Mouse (Mus musculus) left cerebral cortex, postnatal 14 days (tissue): ENCODE results near the gene Tyk2. TPM values are rescaled to one million over a fixed set of nuclear protein-coding genes. Genes with fewer than 3 reads are reported as not detected.

Experiments
- DNase-seq, 2 experiments: peaks; one replicate each; pipeline ENCODE4 v3.0.0; 2021 to 2022; ENCODE audit warnings: low spot score in 2 of 2, mixed read lengths in 1 of 2
- intact Hi-C: fragments of 180-260 bp; cut with DNase I; formaldehyde crosslinking; loops from one replicate; pipeline ENCODE4 v1.15.1; 2025
- total RNA-seq, 2 experiments: library from RNA; stranded (reverse); gene quantifications; 2 replicates each; pipeline ENCODE4 v1.2.3; 2021

Tyk2 gene
- total RNA-seq, 2 experiments from 2014 or later = 11.7 to 12.0 TPM

DNA sequence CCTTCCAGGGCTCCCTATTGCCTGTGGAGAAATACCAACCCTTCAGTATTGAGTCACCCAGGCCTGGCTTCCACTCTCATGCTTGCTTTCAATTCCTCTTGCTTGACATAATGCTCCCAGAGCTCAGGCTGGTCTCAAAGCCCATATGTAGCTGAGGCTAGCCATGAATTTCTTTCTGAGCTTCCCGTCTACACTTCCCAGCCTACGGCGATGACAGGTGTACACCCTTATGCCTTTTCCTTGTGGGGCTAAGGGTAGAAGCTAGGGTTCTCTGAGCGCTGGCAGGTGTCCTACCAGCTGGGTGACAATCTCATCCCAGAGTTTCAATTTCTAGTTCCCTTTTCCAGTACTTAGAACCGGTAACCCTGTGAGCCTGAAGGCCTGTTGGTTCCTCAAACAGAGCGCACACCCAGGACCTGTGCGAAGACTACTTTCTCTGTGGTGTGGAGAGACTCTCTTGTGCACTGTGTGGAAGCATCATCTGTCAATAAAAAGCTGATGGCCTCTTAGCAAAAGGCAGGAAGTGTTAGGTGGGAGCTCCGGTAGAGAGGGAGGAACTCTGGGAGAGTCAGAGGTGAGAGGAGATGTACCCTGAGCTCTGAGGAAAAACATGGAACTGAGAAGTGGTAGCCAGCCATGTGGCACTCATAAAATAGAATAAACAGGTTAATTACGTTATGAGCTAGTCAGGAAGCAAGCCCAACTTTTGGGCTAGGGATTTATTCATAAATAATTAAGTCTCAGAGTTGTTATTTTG lies 5.4 kb downstream of the Tyk2 start:
- no peak for DNase-seq
- intact Hi-C loops = loop anchor here (5.0 kb wide), 1 partner anchor 33 kb away; the partner anchor contains the start of genes Gm38431 and Raver1

DNA sequence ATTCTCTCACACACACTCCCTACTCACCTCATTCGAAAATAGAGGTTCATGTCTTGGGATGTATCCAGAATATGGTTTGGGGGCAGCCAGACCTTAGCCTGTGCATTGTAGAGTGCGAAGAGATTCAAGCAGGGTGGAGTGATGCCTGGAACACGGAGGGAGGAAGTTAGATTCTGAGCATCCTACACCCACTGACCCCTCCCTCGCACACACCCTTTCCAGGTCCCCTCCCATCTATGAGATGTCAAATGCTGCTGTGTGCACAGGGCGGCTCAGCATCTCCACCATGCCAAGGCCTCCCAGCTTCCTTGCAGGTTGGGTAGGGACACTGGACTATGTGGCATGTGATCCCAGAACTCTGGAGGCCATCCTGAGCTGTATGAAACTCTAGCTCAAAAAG lies 6.2 kb downstream of the Tyk2 start:
- intact Hi-C loops = loop anchor here (5.0 kb wide), 1 partner anchor 33 kb away; the partner anchor contains the start of genes Gm38431 and Raver1
- no peak for DNase-seq

DNA sequence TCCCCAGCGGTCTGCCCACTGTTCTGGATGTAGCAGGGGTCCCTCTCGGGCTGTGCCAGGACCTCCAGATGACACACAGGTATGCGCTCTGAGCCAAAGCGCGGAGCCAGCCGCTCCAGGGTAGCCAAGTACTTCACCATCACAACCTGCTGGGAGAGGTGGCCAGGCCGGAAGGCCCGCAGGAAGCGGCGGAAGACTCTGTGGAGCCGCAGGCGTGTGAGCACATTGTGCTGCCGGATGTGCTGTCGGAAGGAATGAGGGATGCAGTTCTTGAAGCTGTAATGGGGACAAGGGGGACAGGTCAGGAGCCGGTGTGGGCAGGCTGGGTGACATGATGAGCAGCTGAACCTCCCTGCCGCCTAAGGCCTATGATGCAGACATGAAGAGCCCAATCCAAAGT lies 9.6 kb downstream of the Tyk2 start:
- intact Hi-C loops = no loop called here
- no peak for DNase-seq

DNA sequence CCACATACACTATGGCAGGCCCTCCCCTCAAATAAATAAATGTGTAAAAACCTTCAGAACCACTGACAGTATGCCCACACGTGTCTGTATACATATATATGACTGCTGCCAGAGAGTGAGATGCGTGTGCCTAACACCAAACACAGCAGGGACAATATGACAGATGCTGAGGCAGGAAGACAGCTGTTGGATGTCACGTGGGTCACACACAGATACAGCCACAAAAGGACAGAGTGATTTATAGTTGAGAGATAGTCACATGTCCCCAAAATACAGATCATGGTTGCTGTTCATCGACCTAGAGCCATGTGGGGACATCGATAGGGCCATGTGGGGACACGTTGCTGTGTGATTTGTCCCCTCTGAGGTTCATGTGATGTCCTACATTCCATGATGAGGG lies 14.0 kb downstream of the Tyk2 start:
- intact Hi-C loops = no loop called here
- no peak for DNase-seq

DNA sequence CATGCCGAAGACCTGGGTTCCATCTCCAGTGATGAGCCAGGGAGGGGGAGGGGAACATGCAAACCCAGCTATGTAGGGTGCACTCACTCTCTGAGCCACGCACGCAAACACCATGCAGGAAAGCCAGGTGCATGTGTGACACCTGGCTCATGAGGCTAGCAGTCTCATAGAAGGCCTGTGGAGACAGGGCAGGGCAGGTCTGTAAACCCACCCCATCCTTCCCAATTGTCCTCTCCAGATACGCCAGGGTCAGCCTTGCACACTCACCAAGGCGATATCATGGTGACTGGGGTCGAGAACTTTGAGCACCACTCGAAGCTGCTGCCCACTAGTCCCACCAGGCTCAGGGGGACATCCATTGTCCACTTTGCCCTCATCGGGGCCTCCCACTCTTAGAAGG lies 15.9 kb downstream of the Tyk2 start:
- DNase-seq = no peak
- intact Hi-C loops = no loop called here

DNA sequence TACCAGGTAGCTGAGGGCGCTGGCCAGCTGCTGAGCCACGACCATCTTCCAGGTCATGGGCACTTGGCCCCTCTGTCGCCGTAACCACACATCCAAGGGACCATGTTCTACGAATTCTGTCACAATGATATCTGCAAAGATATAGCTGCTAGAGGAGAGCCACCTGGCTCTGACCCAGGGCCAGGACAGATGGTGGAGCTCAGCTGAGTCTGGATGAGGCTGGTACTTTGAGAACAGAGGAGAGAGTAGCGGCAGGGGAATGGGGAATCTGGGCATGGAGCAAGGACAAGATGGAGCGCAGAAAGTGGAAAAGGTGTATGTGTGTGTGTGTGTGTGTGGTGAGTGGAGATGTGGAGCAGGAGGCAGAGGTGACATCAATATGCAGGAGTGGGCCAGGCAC lies 16.9 kb downstream of the Tyk2 start:
- intact Hi-C loops = no loop called here
- no peak for DNase-seq

DNA sequence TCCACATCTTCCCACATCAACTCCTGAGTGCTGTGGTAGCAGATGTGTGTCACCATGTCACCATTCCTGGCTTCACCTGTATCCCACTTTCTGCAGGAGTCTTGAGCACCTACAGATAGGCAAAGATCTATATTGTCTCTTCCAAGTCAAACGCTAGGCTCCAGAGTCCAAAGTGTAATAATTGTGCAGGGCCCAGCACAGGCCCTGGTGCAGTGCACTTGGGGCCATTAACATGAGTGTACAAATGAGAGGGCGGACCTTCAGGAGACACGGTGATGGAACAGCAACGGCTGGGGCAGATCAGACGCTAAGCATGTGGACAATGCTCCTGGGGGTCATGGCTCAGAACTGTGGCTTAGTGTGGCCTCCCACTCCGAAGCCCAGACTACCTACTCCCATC lies 17.3 kb downstream of the Tyk2 start:
- no peak for DNase-seq
- intact Hi-C loops = no loop called here

DNA sequence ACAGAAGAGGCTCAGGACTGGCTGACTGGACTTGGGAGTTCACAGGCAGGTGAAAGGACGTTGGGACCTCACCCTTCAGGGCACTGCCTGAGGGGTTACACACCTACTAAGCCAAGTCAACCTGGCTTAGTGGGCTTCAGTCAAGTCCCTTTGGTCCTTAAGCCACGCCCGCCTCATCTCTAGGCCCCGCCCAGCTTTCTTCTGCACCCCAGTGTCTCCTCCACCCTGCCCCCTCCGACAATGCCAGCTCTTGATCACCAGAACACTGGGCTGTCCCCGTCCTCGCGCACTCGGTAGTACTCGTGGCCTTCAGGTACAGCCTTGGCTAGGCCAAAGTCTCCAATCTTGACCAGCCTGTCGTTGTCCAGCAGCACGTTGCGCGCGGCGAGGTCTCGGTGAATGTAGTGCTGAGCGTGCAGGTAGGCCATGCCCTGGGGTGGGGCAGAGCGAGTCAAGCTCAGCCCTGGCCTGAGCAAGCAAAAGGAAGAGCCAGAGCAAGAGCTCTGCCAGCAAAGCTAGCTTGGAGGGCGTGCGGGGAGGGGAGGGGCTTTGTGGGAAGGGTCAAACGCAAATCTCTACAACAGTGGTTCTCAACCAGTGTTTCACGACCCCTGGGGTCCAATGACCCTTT lies 23.3 kb downstream of the Tyk2 start:
- intact Hi-C loops = no loop called here
- no peak for DNase-seq

DNA sequence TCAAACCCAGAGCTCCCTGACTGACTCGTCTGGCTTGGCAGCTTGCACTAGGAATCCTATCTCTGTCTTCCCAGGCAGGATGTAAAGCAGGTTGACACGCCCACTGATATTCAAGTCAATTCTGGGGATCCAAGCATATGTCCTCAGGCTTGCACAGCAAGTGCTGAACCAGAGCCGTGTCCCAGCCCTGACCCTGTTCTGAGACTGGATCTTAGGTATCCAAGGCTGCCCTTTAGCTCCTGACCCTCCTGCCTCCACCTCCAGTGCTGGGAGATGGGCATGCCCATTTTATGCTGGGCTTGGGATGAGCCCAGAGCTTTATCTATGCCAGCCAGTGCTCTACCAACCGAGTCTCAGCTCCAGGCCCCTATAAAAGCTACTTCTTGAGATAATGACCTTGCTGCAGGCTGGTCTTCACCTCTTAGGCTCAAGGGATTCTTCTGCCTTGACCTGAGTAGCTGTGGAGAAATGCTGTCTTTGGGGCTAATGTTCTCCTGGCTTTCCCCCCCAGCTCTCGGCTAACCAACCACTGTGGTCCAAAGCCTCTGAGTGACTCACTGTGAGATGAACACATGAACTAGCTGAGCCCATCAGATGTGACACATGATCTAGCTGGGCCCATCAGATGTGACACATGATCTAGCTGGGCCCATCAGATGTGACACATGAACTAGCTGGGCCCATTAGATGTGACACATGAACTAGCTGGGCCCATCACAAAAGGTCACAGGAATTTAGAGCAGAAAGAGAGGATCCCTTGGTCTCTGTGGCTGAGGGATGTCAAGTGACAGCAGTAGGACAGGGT lies 25.1 kb downstream of the Tyk2 start:
- intact Hi-C loops = no loop called here
- DNase-seq = peak; percentile 23 to 33

DNA sequence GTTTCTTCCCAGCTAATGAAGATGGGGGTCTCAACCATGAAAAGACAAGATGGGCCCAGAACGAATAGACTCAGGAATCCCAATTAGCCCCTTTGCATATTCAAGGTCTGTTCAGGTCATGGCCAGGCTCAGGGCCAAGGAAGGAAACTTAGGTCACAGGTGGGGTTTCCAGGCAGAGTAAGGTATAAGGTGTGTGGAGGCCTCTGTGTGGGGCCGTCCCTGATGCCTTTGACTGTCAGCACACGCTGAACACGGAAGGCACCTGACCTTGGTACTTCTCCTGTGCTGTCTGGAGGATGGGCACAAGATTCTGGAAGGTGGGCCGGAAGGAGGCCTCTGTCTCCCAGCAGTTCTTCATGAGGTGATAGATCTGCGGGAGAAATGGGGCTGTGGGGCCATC lies 26.2 kb downstream of the Tyk2 start:
- DNase-seq = no peak
- intact Hi-C loops = no loop called here

DNA sequence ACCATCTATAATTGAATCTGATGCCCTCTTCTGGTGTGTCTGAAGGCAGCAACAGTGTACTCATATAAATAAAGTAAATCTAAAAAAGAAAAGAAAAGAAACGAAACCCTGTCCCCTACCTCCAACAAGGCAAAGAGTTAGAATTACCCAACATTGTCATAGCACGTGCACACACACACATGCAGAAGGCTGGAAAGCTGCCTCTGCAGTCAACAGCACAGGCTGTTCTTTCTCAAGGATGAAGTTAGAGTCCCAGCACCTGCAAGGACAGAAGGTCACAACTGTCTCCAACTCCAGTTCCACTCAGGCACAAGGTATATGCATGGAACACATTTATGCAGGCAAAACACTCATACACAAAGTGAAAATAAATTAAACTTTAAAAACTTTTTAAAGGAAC lies 29.0 kb downstream of the Tyk2 start:
- intact Hi-C loops = no loop called here
- no peak for DNase-seq

DNA sequence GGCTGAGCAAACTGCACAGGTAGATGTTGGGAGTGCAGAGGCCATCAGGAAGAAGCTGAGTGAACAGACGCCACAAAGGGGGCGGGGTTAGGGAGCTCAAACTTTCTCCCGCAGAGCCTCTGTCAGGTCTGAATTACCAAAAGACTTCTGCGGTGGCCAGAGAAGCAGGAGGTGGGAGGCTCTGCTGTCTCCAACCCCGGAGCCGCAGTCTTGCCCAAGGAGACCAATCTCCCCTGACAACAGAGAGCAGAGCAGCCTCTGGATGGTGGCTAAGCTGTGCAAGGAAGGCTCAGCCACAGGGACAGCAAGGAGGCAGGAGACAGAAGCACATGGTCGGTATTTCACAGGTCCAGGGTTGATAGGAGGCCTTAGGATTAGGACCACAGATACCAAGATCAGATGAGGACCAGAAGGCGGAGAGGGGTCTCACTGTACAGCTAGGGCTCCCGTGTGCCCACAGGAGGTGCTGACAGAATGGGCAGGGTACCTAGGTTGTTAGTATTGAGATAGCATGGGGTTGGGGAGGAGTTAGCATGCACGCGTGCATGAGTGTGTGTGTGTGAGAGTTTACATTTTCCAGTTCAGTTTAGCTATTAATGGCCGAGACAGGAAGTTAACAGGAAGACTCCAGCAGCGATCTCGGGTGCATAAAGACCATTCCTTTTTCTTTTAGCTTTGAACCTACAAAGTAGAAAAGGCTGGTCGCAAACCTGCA lies 30.4 kb downstream of the Tyk2 start:
- DNase-seq = no peak
- intact Hi-C loops = no loop called here

DNA sequence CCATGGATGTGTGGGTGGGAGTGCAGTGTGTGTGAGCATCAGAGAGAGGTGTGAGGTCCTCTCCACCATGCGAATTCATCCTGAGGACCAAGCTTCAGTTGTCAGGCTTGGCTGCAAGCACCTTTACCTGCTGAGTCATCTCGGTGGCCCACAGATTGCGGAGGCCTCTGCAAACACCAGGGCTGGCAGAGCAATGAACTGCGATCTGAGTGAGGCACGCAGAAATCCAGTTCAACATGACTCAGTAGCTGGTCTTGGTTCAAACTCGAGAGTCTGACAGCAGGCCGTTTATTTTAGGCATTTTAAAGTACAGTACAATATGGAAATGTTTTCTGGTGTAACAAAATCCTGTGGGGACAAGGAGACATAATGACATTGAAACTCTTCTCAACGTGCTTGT lies 33.2 kb downstream of the Tyk2 start:
- peak; percentile 52 to 73 for DNase-seq
- intact Hi-C loops = no loop called here

DNA sequence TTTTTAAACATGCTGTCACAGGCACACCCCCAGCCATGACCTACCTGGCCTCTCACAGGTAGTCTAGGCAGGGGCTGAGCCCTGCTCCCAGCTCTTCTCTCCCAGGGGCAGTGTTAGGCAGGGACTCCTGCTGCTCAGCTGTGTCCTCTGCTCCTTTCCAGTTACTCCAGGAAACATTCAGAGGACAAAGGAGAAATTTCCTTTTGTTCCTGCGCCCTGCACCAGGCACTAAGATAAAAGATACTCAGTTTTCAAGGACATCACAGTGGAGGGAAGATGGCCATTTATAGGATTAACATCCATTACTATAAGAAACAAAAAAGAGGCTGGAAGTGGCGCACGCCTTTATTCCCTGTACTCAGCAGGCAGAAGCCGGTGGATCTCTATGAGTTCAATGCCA lies 35.1 kb downstream of the Tyk2 start:
- intact Hi-C loops = no loop called here

DNA sequence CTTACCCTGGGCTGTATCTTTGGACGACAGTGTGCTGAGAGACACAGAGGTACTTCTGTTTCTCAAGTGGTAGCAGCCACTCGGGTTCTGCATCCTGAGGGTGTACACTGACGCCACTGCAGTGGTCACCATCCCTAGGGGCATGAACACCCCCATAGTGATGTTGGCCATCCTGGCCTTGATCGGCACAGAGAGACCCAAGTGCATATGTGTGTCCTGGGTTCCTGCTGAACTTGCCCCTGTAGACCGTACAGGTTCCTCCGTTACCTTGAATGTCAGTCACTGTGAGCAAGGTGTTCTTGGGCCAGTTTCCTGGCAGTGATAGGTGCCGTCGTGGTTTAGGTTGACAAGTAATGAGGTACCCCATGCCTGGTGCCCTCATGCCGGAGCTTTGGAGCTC lies 37.6 kb downstream of the Tyk2 start:
- DNase-seq = no peak
- intact Hi-C loops = loop anchor here (5.0 kb wide), 2 partner anchors 34 to 61 kb away; partner anchors contain the start of gene Icam5

More for the DNA sequence above, 35.1 kb downstream of the Tyk2 start:
- DNase-seq = no peak

DNA sequence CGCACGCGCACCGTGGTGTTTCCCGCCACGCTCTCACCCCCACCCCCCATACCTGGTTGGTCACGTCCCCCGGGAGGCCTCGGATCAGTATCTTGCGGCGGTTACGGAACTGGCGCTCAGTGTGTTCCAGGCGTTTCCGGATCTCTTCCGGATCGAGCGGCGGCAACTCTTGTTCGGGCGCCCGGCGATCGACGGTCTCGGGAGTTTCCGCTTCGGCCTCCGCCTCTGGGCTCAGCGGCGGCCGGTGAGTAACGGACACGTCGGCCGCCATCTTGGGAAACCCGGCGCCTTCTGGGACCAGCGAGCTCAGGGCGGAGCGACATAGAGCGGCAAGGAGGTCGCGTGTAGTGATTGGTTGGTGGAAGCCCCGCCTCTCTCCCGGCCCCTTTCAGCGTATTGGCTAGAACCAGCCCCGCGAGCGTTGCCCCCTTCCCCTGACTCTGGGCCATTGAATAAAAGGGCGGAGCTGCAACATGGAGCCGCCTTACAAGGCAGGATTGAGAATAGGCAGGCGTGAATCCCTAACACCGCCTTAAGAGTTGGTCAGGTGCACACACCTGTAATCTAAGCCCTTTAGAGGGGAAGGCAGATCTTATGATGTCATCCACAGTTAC lies 39.2 kb downstream of the Tyk2 start, which contains the start of the genes Gm38431 and Raver1:
Gm38431 (minus strand) TSS at position 291 of the 614 bp plus-strand sequence.
Raver1 (minus strand) TSS at position 302 of the 614 bp plus-strand sequence.
- intact Hi-C loops = loop anchor here (5.0 kb wide), 2 partner anchors 35 to 60 kb away; partner anchors contain the start of gene Icam5
- DNase-seq = peak; percentile 98 to 99

DNA sequence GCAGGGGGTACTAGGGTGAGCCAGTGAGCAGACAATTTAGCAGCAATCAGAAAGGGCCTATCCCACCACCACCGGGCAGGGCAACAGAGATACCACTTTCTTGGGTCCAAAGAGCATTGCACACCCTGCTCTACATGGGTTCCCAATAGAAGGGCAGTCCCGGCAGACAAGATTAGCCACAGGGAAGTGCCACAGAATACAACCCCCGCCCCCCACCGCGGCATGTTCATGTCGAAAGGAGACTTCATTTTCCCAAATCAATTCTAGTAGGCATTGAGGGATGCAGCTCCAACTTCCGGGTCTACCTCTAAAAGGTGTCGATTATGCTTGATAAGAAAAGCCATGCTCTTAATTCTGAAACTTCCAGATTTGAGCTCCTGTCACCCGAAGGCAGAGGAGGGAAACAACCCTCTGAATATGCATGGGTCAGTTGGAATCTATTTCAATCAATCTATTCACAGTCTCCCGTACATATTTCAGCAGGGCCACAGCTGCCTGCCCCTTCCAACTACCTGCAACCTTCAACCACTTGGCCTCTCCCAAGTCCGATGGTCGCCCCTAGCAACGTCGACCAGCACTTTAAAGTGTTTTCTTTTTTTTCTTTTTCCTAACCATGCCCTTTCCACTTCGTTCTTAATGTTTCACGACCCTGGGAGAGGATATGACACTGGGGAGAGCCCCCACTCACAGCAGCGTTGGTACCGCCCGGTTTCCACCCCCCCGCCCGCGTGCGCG lies 39.9 kb downstream of the Tyk2 start:
- DNase-seq = no peak

DNA sequence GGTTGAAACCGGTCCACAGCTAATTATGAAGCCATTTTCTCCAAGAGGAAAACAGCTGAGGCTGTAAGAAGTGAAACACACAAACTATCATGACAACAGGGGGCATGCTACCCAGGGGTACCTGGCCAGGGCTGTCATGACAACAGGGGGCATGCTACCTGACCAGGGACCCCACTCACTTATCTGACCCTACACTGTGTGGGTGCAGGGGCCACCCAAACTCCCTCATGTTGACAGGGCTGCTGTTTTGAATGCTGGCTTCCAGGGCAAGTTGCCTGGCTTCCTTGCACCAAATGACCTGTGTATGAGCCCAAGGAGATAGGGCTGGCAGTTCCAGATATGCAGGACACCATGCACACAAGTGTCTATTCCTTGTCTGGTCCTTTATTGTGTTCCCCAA lies 40.5 kb downstream of the Tyk2 start:
- intact Hi-C loops = loop anchor here (5.0 kb wide), 2 partner anchors 37 to 58 kb away; partner anchors contain the start of gene Icam5
- no peak for DNase-seq

More for the DNA sequence above, 39.9 kb downstream of the Tyk2 start:
- intact Hi-C loops = loop anchor here (5.0 kb wide), 2 partner anchors 36 to 59 kb away; partner anchors contain the start of gene Icam5
